Mouse (Mus musculus) kidney, postnatal 36 days (tissue): ENCODE data around the gene Nmrk2.
"Not testable (repeated sequence)": the region's sequence is repeated elsewhere in the genome, so short reads cannot be mapped to it uniquely, and the experiment has no call there.

Source experiments
- DNase-seq, 2 experiments: peaks; one replicate each; pipeline ENCODE4 v3.0.0; 2021 to 2022; ENCODE audit warnings: mixed read lengths in 2 of 2

Gene Nmrk2

DNA sequence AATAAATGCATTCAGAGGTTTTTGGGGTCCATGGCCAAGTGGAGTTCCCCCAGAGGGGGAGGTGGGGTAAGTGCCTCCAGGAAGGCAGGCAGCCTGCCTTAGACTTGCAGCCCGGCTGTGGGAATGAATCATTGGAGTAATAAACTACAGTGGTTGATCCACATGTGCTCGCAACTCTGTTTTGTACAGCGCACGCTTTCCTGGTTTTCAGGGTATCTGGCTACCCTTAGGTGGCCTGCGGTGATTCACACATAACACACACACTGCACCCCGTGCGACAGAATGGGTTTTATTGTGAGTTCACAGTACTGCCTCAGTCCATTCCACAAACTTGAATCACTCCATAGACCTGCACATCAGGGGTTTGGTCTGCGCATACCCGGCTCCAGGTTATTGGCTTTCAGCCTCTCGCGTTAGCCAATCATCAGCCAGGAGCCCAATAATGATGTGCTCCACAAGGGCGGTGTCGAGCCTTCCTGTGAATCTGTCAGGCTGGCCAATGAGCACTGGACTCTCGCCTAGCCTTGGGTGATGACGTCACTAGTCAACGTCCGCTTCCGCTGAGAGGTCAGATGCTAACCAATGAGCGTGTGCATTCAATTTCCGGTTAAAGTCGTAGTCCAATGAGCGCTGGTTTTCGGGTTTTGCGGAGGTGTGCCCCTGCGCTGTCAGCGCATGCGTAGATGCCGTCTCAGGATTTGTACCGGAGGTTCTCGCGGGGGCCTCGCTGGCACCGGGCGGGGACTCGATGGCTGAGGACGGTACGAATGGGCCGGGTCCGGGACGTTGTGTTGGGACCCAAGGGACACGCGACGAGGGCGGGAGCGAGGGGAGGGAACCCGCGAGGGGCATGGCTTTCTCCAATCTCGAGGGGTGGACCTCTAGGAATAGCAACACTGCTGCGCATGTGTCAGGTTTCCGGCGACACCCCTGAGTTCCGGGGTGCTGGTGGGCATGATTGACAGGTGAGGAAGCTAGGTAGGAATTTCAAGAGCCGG, 19.2 kb downstream of the Nmrk2 start, which contains the start of gene Dapk3:
Gene Dapk3, plus strand, starts transcription at position 670 of the 998 bp plus-strand sequence.
- peak; percentile 96 to 99 for DNase-seq

DNA sequence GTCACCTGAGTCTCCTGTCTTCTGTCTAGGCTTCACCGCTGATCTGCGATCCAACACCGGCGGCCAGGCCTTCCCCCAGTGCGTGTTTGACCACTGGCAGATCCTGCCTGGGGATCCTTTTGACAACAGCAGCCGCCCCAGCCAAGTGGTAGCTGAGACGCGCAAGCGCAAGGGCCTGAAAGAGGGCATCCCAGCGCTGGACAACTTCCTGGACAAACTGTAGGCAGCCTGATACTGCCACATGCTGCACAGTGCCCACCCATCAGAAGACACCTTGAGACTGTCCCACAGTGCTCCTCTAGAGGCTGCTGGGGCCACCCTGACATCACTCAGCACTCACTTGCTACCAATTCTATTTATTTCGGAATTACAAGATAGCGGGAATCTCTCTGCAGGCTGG, 20.0 kb downstream of the Nmrk2 start:
- DNase-seq, result not testable (repeated sequence)

DNA sequence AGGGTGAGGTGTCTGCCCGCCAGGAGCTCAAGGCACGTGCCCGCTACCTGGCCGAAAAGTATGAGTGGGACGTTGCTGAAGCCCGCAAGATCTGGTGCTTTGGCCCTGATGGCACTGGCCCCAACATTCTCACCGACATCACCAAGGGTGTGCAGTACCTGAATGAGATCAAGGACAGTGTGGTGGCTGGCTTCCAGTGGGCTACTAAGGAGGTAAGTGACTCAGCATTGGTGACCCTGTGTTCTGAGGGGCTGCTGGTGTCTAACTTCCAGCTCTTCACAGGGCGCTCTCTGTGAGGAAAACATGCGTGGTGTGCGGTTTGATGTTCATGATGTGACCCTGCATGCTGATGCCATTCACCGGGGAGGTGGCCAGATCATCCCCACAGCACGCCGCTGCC, 20.9 kb downstream of the Nmrk2 start:
- no peak for DNase-seq

- no peak for DNase-seq
Observed at GRCm38 (mm10) chr10:81179451-81180342, 22.2 kb downstream of the Nmrk2 start.

DNA sequence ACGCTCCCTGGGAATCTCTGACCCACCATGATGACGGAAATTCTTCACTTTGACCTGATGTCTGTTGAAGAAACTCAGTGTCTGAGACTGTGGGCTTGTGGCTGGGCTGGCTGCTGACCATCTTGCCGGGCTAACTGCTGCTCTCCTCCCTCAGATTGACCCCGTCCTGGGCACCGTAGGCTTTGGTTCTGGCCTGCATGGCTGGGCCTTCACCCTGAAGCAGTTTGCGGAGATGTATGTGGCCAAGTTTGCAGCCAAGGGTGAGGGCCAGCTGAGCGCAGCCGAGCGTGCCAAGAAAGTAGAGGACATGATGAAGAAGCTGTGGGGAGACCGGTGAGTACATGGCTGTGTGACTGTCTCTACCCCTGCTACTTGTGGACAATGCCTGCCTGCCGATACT, 22.9 kb downstream of the Nmrk2 start:
- no peak for DNase-seq

DNA sequence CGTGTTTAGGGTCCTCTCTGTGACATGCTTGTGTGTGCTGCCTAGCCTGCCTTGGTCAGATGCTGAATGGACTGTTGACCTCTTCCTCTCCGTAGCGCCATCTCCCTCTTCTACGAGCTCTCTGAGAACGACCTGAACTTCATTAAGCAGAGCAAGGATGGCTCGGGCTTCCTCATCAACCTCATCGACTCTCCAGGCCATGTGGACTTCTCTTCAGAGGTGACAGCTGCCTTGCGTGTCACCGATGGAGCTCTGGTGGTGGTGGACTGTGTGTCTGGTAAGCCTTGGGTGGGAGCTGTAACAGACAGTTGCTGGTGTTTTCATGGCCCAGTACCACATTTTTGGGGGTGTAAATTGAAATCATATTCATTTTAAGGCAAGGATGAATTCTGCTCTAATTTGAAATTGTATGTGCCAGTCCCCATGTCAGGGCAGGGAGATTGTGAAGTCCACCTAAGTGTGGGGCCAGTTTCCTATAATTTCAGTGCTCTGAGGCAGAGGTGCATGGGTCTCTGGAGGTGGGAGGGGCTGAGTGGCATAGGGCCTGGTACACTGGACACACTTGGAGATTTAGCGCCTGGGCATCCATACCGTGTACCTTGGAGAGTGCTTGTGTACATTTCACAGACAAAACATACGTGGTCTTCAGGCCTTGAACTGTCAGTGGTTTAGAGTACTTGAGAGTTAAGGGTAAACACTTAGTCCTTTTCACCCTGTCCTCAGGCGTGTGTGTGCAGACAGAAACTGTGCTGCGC, 23.7 kb downstream of the Nmrk2 start:
- no peak for DNase-seq

DNA sequence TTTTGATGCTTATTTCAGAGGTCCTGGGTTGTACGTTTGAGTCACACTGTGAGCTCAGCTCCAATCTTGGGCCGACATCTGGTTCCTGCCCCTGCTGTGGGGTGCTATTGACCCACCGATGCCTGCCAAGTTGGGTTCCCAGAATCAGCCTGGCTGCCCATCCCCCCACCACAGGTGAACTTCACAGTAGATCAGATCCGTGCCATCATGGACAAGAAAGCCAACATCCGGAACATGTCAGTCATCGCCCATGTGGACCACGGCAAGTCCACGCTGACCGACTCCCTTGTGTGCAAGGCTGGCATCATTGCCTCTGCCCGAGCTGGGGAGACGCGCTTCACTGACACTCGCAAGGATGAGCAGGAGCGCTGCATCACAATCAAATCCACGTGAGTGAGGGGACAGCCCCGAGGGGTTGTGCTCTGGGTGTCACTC, 24.3 kb downstream of the Nmrk2 start:
- DNase-seq, result peak in 1 of 2 experiments; percentile 74

DNA sequence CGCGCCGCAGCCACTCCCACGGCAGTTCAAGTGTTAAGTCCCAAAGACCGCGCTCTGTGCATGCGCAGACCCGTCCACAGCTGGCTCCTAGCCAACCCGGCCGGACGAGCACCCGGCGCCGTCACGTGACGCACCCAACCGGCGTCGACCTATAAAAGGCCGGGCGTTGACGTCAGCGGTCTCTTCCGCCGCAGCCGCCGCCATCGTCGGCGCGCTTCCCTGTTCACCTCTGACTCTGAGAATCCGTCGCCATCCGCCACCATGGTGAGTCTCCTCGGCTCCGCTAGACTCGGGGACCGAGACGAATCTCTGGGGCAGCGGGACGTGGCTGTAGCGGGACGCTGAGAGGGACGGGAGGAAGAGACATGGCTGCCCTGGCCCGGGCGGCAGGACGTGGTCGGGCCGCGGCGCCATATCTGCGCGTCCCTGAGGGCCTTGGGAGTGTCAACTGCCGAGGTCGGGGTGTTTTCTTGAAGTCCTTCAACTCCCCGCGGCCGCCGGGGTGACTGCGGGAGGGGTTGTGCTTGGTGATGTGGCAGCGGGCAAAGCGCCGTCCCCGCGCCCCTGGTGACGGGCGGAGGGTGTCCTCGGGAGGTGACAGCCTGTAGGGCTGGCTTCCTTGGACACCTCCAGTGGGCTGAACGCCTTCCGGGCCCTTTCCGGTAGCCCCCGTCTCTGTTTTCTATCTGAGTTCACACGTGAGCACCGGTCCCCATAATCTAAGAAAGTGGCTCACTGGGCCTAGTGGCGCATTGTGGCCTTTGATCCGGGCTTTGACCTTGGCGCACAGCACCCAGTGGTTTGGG, 25.2 kb downstream of the Nmrk2 start, which contains the start of gene Eef2:
Gene Eef2, plus strand, starts transcription at position 166 of the 806 bp plus-strand sequence.
- peak; percentile 99 to 100 for DNase-seq

DNA sequence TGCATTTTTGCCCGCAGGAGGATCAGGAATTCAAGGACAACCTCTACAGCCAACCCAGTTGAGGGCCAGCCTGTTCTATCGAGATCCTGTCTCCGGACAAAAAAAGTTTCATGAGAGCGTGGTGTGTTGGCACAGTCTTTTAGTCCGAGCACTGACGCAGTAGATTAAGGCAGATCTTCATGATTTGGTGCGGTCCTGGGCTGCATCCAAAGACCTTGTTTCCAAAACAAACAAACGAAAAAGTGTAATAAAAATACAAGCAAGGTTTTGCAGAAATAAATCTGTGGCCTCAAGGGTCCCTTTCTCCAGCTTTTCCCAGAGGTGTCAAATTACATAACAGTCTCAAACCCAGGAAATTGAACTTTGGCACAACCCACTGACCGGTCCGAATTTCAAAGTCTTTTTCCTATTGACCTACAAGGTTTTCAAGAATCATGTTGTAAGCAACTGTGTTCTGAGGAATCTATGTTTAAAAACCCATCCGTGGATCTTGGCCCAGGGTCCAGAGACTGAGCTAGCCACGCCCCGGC, 25.9 kb downstream of the Nmrk2 start:
- no peak for DNase-seq

GRCm38 (mm10) chr10:81175345-81175701, 26.5 kb downstream of the Nmrk2 start:
- DNase-seq, result not testable (repeated sequence)

GRCm38 (mm10) chr10:81174617-81175344, 27.1 kb downstream of the Nmrk2 start:
- peak; percentile 89 to 94 for DNase-seq

DNA sequence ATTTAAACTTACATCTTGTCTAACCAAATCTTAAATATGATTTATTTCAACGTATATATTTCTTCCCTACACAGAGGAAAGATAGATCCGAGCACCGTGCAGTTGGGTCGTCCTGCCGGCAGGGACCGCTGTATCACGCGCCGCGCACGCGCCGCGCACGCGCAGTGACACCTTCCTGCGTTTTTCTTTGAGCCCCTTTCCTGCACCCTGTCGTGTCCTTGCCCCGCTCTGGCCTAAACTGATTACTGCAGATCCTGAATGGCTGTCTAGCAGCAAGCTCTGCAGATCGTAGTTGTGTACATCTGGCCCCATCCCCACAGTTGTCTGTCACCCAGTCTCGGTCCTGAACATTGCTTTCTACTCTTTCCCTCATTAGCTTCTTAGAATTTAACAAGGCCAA, 28.7 kb downstream of the Nmrk2 start:
- peak; percentile 74 to 88 for DNase-seq

DNA sequence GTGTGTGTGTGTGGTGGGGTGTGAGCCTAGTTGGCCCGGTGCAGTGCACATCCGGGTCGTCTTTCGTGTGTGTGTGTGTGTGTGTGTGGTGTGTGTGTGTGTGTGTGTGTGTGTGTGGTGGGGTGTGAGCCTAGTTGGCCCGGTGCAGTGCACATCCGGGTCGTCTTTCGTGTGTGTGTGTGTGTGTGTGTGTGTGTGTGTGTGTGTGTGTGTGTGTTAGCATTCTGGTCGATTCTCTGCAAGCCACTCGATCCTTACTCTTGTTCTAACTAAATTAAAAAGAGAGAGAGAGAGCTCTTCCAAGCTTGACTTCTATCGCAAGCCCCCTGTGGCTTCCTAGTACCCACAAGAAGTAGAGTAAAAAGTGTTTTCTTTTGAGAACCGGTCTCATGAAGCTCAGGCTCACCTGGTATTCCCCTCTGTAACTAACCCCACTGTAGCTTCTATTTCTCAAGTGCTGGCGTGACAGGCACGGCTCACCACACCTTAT, 32.4 kb downstream of the Nmrk2 start:
- DNase-seq, result peak in 1 of 2 experiments; percentile 56

DNA sequence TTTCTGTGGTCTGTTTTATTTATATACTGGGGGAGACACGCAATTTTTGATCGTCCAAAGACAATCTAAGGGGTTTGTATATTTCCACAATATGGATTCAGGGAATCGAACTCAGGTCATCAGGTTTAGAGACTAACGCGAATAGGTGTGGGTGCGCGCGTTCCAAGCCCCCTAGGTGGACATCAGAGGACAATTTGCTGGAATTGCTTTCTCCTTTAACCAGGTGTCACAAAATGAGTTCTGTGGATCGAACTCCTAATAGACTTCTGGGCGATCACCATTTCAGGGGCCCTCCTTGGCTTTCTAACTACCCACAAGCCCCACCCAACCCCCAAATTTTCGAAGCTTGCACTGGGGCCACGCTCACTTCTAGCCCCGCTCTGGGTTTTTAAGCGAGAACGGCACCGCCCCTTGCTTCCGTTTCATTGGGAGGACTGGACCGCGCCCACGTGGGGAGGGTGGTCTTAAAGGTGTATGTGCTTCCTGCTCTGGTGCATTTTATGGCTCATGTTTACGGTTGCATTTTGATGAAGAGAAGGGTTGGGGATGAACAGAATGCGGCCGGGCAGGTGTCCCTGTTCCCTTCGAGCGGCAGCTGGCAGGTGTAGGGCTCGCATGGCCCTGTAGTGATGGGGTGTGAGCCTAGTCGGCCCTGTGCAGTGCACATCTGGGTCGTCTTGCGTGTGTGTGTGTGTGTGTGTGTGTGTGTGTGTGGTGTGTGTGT, 33.2 kb downstream of the Nmrk2 start:
- peak; percentile 93 to 94 for DNase-seq

- DNase-seq, result peak in 1 of 2 experiments; percentile 43
Observed at GRCm38 (mm10) chr10:81168087-81168431, 33.8 kb downstream of the Nmrk2 start.

GRCm38 (mm10) chr10:81167200-81168086, 34.4 kb downstream of the Nmrk2 start, which contains the start of gene Pias4:
Pias4 (minus strand) TSS chr10:81167923.
- peak; percentile 100 for DNase-seq

GRCm38 (mm10) chr10:81165118-81165517, 36.7 kb downstream of the Nmrk2 start:
- no peak for DNase-seq

DNA sequence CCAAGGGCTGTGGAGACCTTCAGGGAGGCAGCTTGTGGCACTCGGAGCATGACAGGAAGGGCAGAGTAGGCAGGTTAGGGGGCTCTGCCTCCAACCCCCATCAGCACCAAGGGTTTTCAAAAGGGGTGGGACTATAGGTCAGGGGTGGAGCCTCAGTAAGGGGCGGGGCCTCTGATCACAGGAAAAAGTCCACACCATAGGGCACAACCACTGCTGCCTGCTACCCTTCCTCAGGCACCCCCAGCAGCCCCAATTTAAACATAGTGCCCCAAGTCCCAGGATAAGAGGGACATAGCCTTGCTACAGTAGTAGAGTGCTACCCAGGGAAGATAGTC, 39.6 kb downstream of the Nmrk2 start:
- DNase-seq, result no peak
